Mouse (Mus musculus) stomach, postnatal 0 days (tissue): ENCODE data around the gene Dock8.

ENCODE experiments used
- CTCF ChIP-seq: IDR thresholded peaks from 2 replicates; pipeline ENCODE4 v1.5.1; 2016; ENCODE audit warnings: antibody characterized with exemption, low read depth, mild to moderate bottlenecking, moderate library complexity
- EP300 ChIP-seq: optimal IDR thresholded peaks from 2 replicates; pipeline ENCODE3; 2016; ENCODE audit warnings: antibody characterized with exemption

- TF ChIP-seq EP300 (no peak), CTCF (no peak)
Observed at GRCm38 (mm10) chr19:25133959-25134358, 134.6 kb downstream of the Dock8 start.
